Mouse (Mus musculus) limb, embryonic 11.5 days (tissue): Measurements from ENCODE around the gene Hnrnpc. TPM values are rescaled to one million over a fixed set of nuclear protein-coding genes. Genes with fewer than 3 reads are reported as not detected.

Experiments
- ATAC-seq: fragments of 200-750 bp; cut with Nextera tagmentation; 2 replicates; pipeline ENCODE4 v1.8.0; 2017; ENCODE audit warnings: low read depth; ENCODE audit not compliant: insufficient number of reproducible peaks, low FRiP score, low TSS enrichment
- DNase-seq: peaks from one replicate; pipeline ENCODE4 v3.0.0-alpha.2; 2015; ENCODE audit warnings: low spot score
- H3K27ac ChIP-seq: fragments of 300-500 bp; sonication (generic); replicated peaks from 2 replicates; pipeline ENCODE4 v1.5.1; 2014; ENCODE audit warnings: low read depth, mild to moderate bottlenecking, low read length
- H3K27me3 ChIP-seq: fragments of 300-500 bp; sonication (generic); 2 replicates; pipeline ENCODE4 v1.6.1; 2014; ENCODE audit warnings: mild to moderate bottlenecking, low read length, mixed read lengths; ENCODE audit not compliant: control insufficient read depth, insufficient read depth
- H3K36me3 ChIP-seq: fragments of 300-500 bp; sonication (generic); 2 replicates; pipeline ENCODE4 v1.6.1; 2014; ENCODE audit warnings: mild to moderate bottlenecking, low read length, moderate library complexity, mixed read lengths; ENCODE audit not compliant: control insufficient read depth, insufficient read depth
- H3K4me1 ChIP-seq: fragments of 300-500 bp; sonication (generic); 2 replicates; pipeline ENCODE4 v1.6.1; 2014; ENCODE audit warnings: low read length, mixed read lengths; ENCODE audit not compliant: control insufficient read depth, insufficient read depth
- H3K4me2 ChIP-seq: fragments of 300-500 bp; sonication (generic); 2 replicates; pipeline ENCODE4 v1.6.1; 2014; ENCODE audit warnings: low read depth, mild to moderate bottlenecking, moderate library complexity; ENCODE audit not compliant: severe bottlenecking
- H3K4me3 ChIP-seq: fragments of 300-500 bp; sonication (generic); 2 replicates; pipeline ENCODE4 v1.5.1; 2014; ENCODE audit warnings: low read depth, low read length
- H3K9ac ChIP-seq: fragments of 300-500 bp; sonication (generic); 2 replicates; pipeline ENCODE4 v1.6.1; 2014; ENCODE audit warnings: mild to moderate bottlenecking, low read length
- H3K9me3 ChIP-seq: fragments of 300-500 bp; sonication (generic); 2 replicates; pipeline ENCODE4 v1.6.1; 2016; ENCODE audit warnings: low read length; ENCODE audit not compliant: control insufficient read depth
- WGBS: fragments of 180-500 bp; shearing (Covaris S2); extraction: QIAGEN DNeasy Blood & Tissue Kit; methylation state at CpG from one replicate; pipeline ENCODE4 v1.1.7; 2014; 5-methylcytosine and 5-hydroxymethylcytosine counted together
- polyA plus RNA-seq: library from polyadenylated mRNA; unstranded; fragments of >200 nt; fragmentation: Nextera tagmentation; extraction: Ambion mirVana; gene quantifications from 2 replicates; pipeline ENCODE4 v1.2.1, GENCODE M21; 2014

Gene Hnrnpc
- polyA plus RNA-seq = 989 and 1,009 TPM in 2 replicates

DNA sequence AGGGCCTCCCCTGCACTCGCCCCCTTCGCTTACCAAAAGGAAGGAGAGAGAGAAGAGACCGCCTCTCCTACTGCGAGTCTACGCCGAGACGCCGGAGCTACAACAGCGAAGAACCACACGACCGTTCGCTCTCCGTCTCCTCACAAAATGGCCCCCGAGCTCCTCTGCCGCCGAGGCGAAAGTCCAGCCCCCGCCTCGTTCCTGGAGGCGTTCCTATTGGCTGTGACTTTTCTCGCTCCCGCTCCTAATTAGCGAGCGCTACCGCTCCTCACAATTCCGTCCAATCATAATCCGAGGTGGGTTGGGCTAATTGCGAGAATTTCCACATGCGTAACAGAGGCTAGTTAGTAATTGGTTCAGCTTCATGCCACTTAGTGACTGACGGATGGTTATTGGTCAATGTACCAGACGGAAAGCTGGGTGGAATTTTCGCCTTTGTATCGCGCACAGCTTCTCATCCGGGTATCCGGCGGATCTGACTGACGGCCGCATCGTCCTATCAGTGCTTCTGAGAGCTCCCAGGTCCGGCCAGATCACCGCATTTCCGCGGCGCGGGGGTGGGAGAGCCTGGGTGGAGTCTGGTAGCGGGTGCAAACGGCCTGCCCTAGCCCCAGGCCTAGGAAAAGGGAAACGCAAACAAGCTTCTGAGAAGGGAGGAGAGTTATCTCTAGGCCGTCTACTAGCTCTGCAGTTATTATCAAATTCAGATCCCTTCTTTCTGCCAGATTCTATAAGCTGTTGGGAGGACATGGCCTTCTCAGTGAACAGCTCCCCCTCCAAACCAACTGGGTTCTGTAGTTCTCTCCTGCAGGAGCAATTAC, at the start of gene Hnrnpc:
Gene Hnrnpc (minus strand): TSS at position 173 of the 821 bp plus-strand sequence.
- Histone ChIP-seq H3K4me3 (peak within 1 kb of the TSS; percentile 93), H3K9ac (peak within 1 kb of the TSS; percentile 98), H3K4me2 (peak within 1 kb of the TSS; percentile 50), H3K27me3 (no peaks in the 10 kb centered on the region), H3K27ac (peak within 1 kb of the TSS; percentile 89), H3K4me1 (0 out of 2 replicates have a peak, but pooled peaks cover 3% of the 10 kb centered on the region), H3K9me3 (no peaks in the 10 kb centered on the region), H3K36me3 (peaks cover 5% of the 10 kb centered on the region; the same call in 1 of the 2 replicates)
- DNase-seq (peak; percentile 100), ATAC-seq (peak; percentile 99)
- under 1% methylated on average over 50 of the region's 50 CpGs for WGBS

DNA sequence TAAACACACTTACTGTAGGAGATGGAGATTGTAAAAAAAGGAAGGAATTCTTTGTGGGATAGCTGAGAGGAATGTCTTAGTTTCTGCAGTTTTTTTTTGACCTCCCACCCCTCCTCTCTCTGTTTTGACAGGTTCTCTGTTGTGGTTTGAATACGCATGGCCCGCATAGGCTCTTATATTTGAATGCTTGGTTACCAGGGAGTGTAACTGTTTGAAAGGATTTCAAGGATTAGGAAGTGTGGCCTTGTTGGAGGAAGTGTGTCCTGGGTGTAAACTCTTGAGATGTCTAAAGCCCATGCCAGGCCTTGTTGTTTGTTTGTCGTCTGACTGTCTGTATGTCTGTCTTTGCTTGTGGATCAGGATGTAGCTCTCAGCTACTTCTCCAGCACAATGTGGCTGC, 48.8 kb upstream of the Hnrnpc start:
- Histone ChIP-seq H3K4me3 (no peak overlapping the region), H3K9me3 (no peaks in the 10 kb centered on the region), H3K27ac (no peak overlapping the region), H3K36me3 (no peaks in the 10 kb centered on the region), H3K27me3 (no peaks in the 10 kb centered on the region), H3K4me1 (no peaks in the 10 kb centered on the region), H3K9ac (no peak overlapping the region), H3K4me2 (no peak overlapping the region)
- ATAC-seq (no peak), DNase-seq (no peak)
- WGBS = 71% methylated on average over 3 of the region's 3 CpGs

DNA sequence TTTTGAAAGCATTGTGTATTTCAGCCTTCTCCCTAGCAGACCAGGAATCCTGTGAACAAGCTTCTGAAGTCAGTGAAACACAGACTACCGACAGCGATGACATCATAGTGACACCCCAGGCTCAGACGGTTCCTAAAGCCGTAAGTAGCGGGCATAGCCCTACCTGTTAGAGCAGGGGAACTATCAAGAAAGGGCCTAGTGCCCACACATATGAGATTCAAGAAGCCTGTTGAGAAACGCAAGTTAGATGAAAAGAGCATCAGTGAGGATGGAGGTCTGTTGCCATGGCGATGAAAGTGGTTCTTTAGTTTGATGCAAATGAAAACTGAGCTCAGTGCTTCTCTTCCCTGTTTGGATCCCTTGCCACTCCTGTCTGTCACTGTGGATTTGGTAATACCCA, 48.4 kb upstream of the Hnrnpc start:
- no peaks in the 10 kb centered on the region for H3K9me3 ChIP-seq
- H3K27me3 ChIP-seq = no peaks in the 10 kb centered on the region
- H3K36me3 ChIP-seq = no peaks in the 10 kb centered on the region
- no peak overlapping the region for H3K4me3 ChIP-seq
- 48% methylated on average over 7 of the region's 7 CpGs for WGBS
- H3K4me1 ChIP-seq = no peaks in the 10 kb centered on the region
- no peak overlapping the region for H3K9ac ChIP-seq
- no peak overlapping the region for H3K4me2 ChIP-seq
- DNase-seq (no peak), ATAC-seq (no peak)
- no peak overlapping the region for H3K27ac ChIP-seq

DNA sequence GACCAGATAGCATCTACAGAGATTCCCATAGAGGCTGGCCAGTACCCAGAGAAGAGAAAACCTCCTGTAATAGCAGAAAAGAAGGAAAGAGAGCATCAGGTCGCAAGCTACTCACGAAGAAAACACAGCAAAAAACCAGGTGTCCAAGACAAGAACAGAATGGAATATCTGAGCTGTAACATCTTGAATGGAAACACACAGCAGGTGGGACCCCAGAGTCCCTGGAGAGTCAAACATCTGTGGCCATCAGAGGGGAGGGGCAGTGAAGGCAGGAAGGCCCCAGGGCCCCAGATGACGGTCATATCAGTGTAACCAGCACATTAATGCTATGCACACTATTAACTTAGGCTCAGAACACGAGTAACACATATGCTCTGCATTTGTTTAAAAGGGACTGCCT, 46.1 kb upstream of the Hnrnpc start:
- H3K27ac ChIP-seq = no peak overlapping the region
- WGBS = 66% methylated on average over 4 of the region's 4 CpGs

DNA sequence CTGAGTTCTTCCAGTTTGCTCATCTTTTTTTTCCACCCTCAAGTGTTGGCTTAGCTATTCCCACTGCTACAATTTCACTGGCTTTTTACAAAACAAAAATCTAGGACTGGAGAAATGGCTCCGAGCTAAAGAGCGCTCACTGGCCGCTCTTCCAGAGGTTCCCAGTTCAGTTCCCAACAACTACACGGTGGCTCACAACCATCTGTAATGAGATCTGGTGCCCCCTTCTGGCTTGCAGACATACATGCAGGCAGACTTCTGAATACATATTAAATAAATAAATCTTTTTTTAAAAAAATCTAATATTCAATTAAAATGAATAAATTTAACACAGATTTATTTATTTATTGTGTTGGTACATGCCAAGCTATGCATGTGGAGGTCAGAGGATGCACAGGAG, 42.7 kb upstream of the Hnrnpc start:
- H3K9ac ChIP-seq = no peak overlapping the region
- no peak overlapping the region for H3K27ac ChIP-seq
- DNase-seq = no peak
- WGBS = 67% methylated on average over 4 of the region's 4 CpGs
- no peaks in the 10 kb centered on the region for H3K9me3 ChIP-seq
- no peaks in the 10 kb centered on the region for H3K27me3 ChIP-seq
- H3K4me1 ChIP-seq = no peaks in the 10 kb centered on the region
- no peaks in the 10 kb centered on the region for H3K36me3 ChIP-seq
- ATAC-seq = no peak
- H3K4me3 ChIP-seq = no peak overlapping the region
- no peak overlapping the region for H3K4me2 ChIP-seq

More for the DNA sequence above, 46.1 kb upstream of the Hnrnpc start:
- no peak for DNase-seq
- H3K4me2 ChIP-seq = no peak overlapping the region
- no peaks in the 10 kb centered on the region for H3K9me3 ChIP-seq
- no peak overlapping the region for H3K4me3 ChIP-seq
- no peaks in the 10 kb centered on the region for H3K36me3 ChIP-seq
- H3K9ac ChIP-seq = no peak overlapping the region
- no peaks in the 10 kb centered on the region for H3K4me1 ChIP-seq
- H3K27me3 ChIP-seq = no peaks in the 10 kb centered on the region
- ATAC-seq = no peak

DNA sequence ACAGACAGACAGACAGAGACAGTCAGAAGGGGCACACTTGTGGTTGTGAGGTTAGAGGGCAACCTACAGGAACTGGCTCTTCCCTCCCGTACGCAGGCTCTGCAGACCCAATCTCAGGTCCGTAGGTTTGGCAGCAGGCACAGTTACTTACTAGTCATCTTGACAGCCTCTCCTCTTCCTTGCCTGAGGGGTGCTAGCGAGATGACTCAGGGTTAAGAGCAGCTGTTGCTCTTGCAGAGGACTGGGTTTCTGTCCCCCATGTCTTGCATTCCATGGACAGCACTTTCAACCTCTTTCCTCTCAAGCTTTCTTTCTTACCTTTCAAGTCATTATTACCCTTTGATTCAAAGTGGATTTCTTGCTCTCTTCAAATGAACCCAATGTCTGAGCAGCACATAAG, 40.3 kb upstream of the Hnrnpc start:
- no peaks in the 10 kb centered on the region for H3K9me3 ChIP-seq
- H3K9ac ChIP-seq = no peak overlapping the region
- H3K4me1 ChIP-seq = peaks cover 8% of the 10 kb centered on the region
- ATAC-seq (no peak), DNase-seq (no peak)
- H3K27me3 ChIP-seq = no peaks in the 10 kb centered on the region
- no peak overlapping the region for H3K4me3 ChIP-seq
- no peak overlapping the region for H3K4me2 ChIP-seq
- H3K36me3 ChIP-seq = no peaks in the 10 kb centered on the region
- H3K27ac ChIP-seq = no peak overlapping the region
- 76% methylated on average over 4 of the region's 4 CpGs for WGBS

DNA sequence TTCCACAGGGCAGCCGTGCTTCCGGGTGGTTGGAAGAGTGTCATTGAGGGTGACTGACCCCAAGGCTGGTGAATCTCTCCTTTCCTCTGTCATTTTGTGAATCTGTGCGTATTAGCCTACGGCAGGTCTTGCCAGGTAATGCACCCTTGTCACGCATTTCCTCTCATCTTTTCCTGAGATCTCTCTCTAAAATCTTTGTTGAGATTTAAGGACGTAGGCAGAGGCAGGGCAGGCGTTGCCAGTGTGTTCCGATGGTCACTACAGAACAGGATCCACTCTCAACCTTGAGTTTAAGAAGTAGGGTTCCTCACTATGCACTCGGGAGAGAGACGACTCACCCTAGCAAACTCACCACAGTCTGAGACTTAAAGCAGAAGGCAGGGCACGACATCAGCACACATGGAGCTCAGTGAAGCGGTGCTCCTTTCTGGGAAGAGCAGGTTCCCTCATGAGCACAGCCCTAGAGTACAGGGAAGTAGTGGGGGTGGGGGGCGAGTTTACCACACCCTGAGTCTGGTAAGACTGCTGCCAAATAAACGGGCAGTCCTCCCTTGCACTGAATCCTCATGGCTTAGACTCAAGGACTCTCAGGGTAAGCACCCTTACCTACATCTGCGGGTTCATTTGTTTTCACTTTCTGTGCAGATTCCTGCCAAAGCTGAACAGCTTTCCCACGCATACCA, 37.8 kb upstream of the Hnrnpc start:
- no peaks in the 10 kb centered on the region for H3K9me3 ChIP-seq
- H3K27me3 ChIP-seq = no peaks in the 10 kb centered on the region
- H3K4me3 ChIP-seq = no peak overlapping the region
- ATAC-seq (no peak), DNase-seq (no peak)
- H3K27ac ChIP-seq = no peak overlapping the region
- H3K4me2 ChIP-seq = no peak overlapping the region
- no peak overlapping the region for H3K9ac ChIP-seq
- WGBS = 77% methylated on average over 16 of the region's 16 CpGs
- peaks cover 8% of the 10 kb centered on the region for H3K4me1 ChIP-seq
- H3K36me3 ChIP-seq = no peaks in the 10 kb centered on the region

DNA sequence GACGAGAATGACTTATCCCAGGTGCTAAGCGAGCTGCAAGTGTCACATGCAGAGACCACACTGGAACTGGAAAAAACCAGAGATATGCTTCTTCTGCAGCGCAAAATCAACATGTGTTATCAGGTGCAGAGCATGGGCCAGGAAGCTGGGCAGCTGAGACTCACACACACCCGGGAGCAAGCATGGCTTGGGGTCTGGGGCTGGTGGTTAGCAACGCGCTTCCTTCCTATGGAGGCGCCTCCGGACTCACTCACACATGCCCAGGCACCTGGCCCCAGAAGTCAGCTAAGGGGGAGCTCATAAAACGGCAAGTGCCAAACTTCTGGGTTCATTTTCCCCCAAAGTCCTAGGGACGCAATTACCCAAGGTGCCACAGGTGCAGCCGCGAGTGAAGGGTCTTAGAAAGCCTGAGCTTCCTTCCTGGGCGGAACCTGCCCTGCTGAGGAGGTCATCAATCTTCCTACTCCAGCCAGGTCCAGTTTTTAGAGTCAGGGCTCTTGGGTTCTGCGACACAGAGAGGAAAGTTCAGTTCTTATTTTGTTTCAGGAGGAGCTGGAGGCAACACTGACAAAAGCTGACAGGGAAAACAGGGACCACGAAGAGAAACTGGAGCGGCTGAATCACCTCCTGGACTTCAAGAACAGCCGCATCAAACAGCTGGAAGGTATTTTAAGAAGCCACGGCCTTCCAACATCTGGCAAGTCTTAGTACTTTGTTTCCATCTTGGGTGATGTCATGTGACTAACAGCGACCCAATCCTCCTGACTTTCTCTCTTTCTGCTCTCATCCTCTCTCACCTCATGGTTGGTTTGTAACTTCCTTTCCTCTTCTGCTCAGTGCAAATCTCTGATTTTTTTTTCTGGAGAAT, 37.0 kb upstream of the Hnrnpc start:
- Histone ChIP-seq H3K4me1 (peaks cover 8% of the 10 kb centered on the region), H3K9ac (peak overlapping the region; percentile 27; the same call in 1 of the 2 replicates), H3K27me3 (no peaks in the 10 kb centered on the region), H3K27ac (no peak overlapping the region), H3K4me2 (peak overlapping the region; percentile 24; the same call in 1 of the 2 replicates), H3K4me3 (no peak overlapping the region), H3K9me3 (no peaks in the 10 kb centered on the region), H3K36me3 (no peaks in the 10 kb centered on the region)
- WGBS = 33% methylated on average over 19 of the region's 19 CpGs
- DNase-seq (peak; percentile 38), ATAC-seq (no peak)
